24 mouse cellular contexts compared by ENCODE assay signal in genomic region chr3:133563503-133564205, GRCm38 (mm10). TPM values are rescaled to one million over a fixed set of nuclear protein-coding genes. Genes with fewer than 3 reads are reported as not detected.
DNase-seq lines count a peak whose midpoint lies in the region; ATAC-seq lines count a peak whose summit lies in the region.
"Had no signal": no experiment of that assay in that cellular context is flagged by ENCODE, and none has a peak within 500 bp of the region (broad histone marks: within the 10 kb centered on the region; RNA-seq: fewer than 3 reads in every experiment).

No protein-coding gene starts in this region.

- H3K9me3 ChIP-seq in embryonic facial prominence, embryonic 12.5 days = no peaks in the 10 kb centered on the region
- no peaks in the 10 kb centered on the region for H3K9me3 ChIP-seq in embryonic facial prominence, embryonic 10.5 days
- no peaks in the 10 kb centered on the region for H3K9me3 ChIP-seq in midbrain, embryonic 12.5 days
- no peaks in the 10 kb centered on the region for H3K9me3 ChIP-seq in midbrain, embryonic 15.5 days
- H3K9me3 ChIP-seq: forebrain, embryonic 12.5 days; hindbrain, embryonic 15.5 days; limb, embryonic 15.5 days; neural tube, embryonic 13.5 days had no signal

- H3K4me3 ChIP-seq in embryonic facial prominence, embryonic 12.5 days = no peak overlapping the region
- H3K4me3 ChIP-seq in embryonic facial prominence, embryonic 10.5 days = no peak overlapping the region
- H3K4me3 ChIP-seq in midbrain, embryonic 12.5 days = no peak overlapping the region
- H3K4me3 ChIP-seq in midbrain, embryonic 15.5 days = no peak overlapping the region
- H3K4me3 ChIP-seq: forebrain, embryonic 12.5 days; heart, adult 2 months; hindbrain, embryonic 15.5 days; limb, embryonic 15.5 days; neural tube, embryonic 13.5 days had no signal

- H3K4me2 ChIP-seq in embryonic facial prominence, embryonic 12.5 days (replicated peaks) = no peak overlapping the region
- H3K4me2 ChIP-seq in midbrain, embryonic 12.5 days (replicated peaks) = no peak overlapping the region
- H3K4me2 ChIP-seq in midbrain, embryonic 15.5 days = no peak overlapping the region
- H3K4me2 ChIP-seq: forebrain, embryonic 12.5 days; hindbrain, embryonic 15.5 days; limb, embryonic 15.5 days; neural tube, embryonic 13.5 days had no signal

- DNase-seq in embryonic facial prominence, embryonic 10.5 days (ENCODE audit: low spot score) = no peak
- DNase-seq in Muller cell, postnatal 12 days (ENCODE audit: inconsistent ontology term) = no peak
- no peak for DNase-seq in embryo, embryonic 10 days (ENCODE audit: low spot score)
- DNase-seq: adrenal gland, adult 2 months; cerebellum, adult 9-10 months; gastrocnemius, postnatal 10 days; heart, adult 2 months; heart, postnatal 14 days; kidney, adult 11 months; layer of hippocampus, postnatal 36 days; liver, postnatal 0 days; lung, postnatal 14 days; right cerebral cortex, adult 18-20 months; thymus, postnatal 4 days had no signal

- no peaks in the 10 kb centered on the region for H3K27me3 ChIP-seq in embryonic facial prominence, embryonic 12.5 days
- no peaks in the 10 kb centered on the region for H3K27me3 ChIP-seq in embryonic facial prominence, embryonic 10.5 days (replicated peaks; ENCODE audit: low read depth, poor library complexity, severe bottlenecking)
- H3K27me3 ChIP-seq in midbrain, embryonic 12.5 days = no peaks in the 10 kb centered on the region
- H3K27me3 ChIP-seq in midbrain, embryonic 15.5 days (replicated peaks) = no peaks in the 10 kb centered on the region
- H3K27me3 ChIP-seq: forebrain, embryonic 12.5 days; hindbrain, embryonic 15.5 days; limb, embryonic 15.5 days; neural tube, embryonic 13.5 days had no signal

- H3K27ac ChIP-seq in embryonic facial prominence, embryonic 12.5 days = no peak overlapping the region
- H3K27ac ChIP-seq in embryonic facial prominence, embryonic 10.5 days (replicated peaks) = no peak overlapping the region
- H3K27ac ChIP-seq in midbrain, embryonic 12.5 days (replicated peaks) = no peak overlapping the region
- H3K27ac ChIP-seq in midbrain, embryonic 15.5 days = no peak overlapping the region
- H3K27ac ChIP-seq: forebrain, embryonic 12.5 days; heart, adult 2 months; hindbrain, embryonic 15.5 days; kidney, postnatal 0 days; limb, embryonic 15.5 days; neural tube, embryonic 13.5 days had no signal

- no peak overlapping the region for H3K9ac ChIP-seq in embryonic facial prominence, embryonic 12.5 days
- no peak overlapping the region for H3K9ac ChIP-seq in midbrain, embryonic 12.5 days (replicated peaks)
- no peak overlapping the region for H3K9ac ChIP-seq in midbrain, embryonic 15.5 days
- H3K9ac ChIP-seq: forebrain, embryonic 12.5 days; hindbrain, embryonic 15.5 days; limb, embryonic 15.5 days; liver, postnatal 0 days; neural tube, embryonic 13.5 days had no signal

- H3K36me3 ChIP-seq in embryonic facial prominence, embryonic 12.5 days = no peaks in the 10 kb centered on the region
- H3K36me3 ChIP-seq in embryonic facial prominence, embryonic 10.5 days (replicated peaks) = no peaks in the 10 kb centered on the region
- no peaks in the 10 kb centered on the region for H3K36me3 ChIP-seq in midbrain, embryonic 12.5 days
- H3K36me3 ChIP-seq in midbrain, embryonic 15.5 days (replicated peaks) = no peaks in the 10 kb centered on the region
- H3K36me3 ChIP-seq: forebrain, embryonic 12.5 days; hindbrain, embryonic 15.5 days; limb, embryonic 15.5 days; neural tube, embryonic 13.5 days had no signal

- ATAC-seq in embryonic facial prominence, embryonic 12.5 days (ENCODE audit: insufficient number of reproducible peaks, insufficient read depth, low FRiP score, low TSS enrichment) = peak; percentile 64; the same call in 1 of the 2 replicates
- 0 out of 2 replicates have a peak, but pooled peaks have one; percentile 23 for ATAC-seq in midbrain, embryonic 12.5 days (ENCODE audit: low FRiP score, low read depth)
- no peak for ATAC-seq in midbrain, embryonic 15.5 days (replicated peaks)
- peak; percentile 93 for ATAC-seq in common myeloid progenitor, adult 5-6 weeks (replicated peaks; ENCODE audit: low read depth, poor library complexity, severe bottlenecking)
- peak; percentile 76 for ATAC-seq in megakaryocyte progenitor cell, adult 5-6 weeks (replicated peaks; ENCODE audit: poor library complexity)
- ATAC-seq: liver, postnatal 0 days had no signal

- WGBS in embryonic facial prominence, embryonic 12.5 days = 71% methylated on average over 2 of the region's 2 CpGs
- 74% methylated on average over 2 of the region's 2 CpGs for WGBS in embryonic facial prominence, embryonic 10.5 days
- WGBS in midbrain, embryonic 12.5 days = 82% methylated on average over 2 of the region's 2 CpGs
- 74% methylated on average over 2 of the region's 2 CpGs for WGBS in midbrain, embryonic 15.5 days

- H3K4me1 ChIP-seq in embryonic facial prominence, embryonic 12.5 days = 0 out of 2 replicates have a peak, but pooled peaks cover 3% of the 10 kb centered on the region
- no peaks in the 10 kb centered on the region for H3K4me1 ChIP-seq in embryonic facial prominence, embryonic 10.5 days
- H3K4me1 ChIP-seq in midbrain, embryonic 12.5 days = no peaks in the 10 kb centered on the region
- H3K4me1 ChIP-seq in midbrain, embryonic 15.5 days = no peaks in the 10 kb centered on the region
- H3K4me1 ChIP-seq: forebrain, embryonic 12.5 days; hindbrain, embryonic 15.5 days; limb, embryonic 15.5 days; neural tube, embryonic 13.5 days had no signal

RNA-seq across cellular contexts. Expression of gene Tet2, which starts 18.7 kb away (rescaled TPM):
- 21.8 and 22.4 TPM in 2 replicates for polyA plus RNA-seq in embryonic facial prominence, embryonic 12.5 days (2016; fragmentation: Nextera tagmentation; extraction: Ambion mirVana)
- polyA plus RNA-seq in embryonic facial prominence, embryonic 10.5 days (2016; fragmentation: Nextera tagmentation; extraction: Ambion mirVana) = 18.5 and 19.0 TPM in 2 replicates
- polyA plus RNA-seq in midbrain, embryonic 12.5 days (2016; fragmentation: Nextera tagmentation; extraction: Ambion mirVana) = 26.3 and 31.5 TPM in 2 replicates
- 23.0 and 25.4 TPM in 2 replicates for polyA plus RNA-seq in midbrain, embryonic 15.5 days (2015; fragmentation: Nextera tagmentation; extraction: Ambion mirVana)
- 42.6 and 51.5 TPM in 2 replicates for total RNA-seq in common myeloid progenitor, adult 5-6 weeks (2017)
- 52.2 and 65.9 TPM in 2 replicates for total RNA-seq in megakaryocyte progenitor cell, adult 5-6 weeks (2015)
- 42.4 and 55.8 TPM in 2 replicates for total RNA-seq in megakaryocyte progenitor cell, adult 5-6 weeks (2017)
